Mouse (Mus musculus) spleen, adult 2 months (tissue): ENCODE data around the gene Gm10715.
"Not testable (repeated sequence)": the region's sequence is repeated elsewhere in the genome, so short reads cannot be mapped to it uniquely, and the experiment has no call there.

Source experiments
- CTCF ChIP-seq: fragments of 200-500 bp; IDR thresholded peaks from 2 replicates; pipeline ENCODE4 v1.5.1; 2011; ENCODE audit warnings: mild to moderate bottlenecking, inconsistent platforms; ENCODE audit not compliant: insufficient read depth, insufficient read length, insufficient replicate concordance; ENCODE audit errors: extremely low read depth
- POLR2A ChIP-seq: fragments of 200-500 bp; IDR thresholded peaks from 2 replicates; pipeline ENCODE4 v1.6.1; 2011; ENCODE audit warnings: low read depth, low read length, inconsistent platforms

DNA sequence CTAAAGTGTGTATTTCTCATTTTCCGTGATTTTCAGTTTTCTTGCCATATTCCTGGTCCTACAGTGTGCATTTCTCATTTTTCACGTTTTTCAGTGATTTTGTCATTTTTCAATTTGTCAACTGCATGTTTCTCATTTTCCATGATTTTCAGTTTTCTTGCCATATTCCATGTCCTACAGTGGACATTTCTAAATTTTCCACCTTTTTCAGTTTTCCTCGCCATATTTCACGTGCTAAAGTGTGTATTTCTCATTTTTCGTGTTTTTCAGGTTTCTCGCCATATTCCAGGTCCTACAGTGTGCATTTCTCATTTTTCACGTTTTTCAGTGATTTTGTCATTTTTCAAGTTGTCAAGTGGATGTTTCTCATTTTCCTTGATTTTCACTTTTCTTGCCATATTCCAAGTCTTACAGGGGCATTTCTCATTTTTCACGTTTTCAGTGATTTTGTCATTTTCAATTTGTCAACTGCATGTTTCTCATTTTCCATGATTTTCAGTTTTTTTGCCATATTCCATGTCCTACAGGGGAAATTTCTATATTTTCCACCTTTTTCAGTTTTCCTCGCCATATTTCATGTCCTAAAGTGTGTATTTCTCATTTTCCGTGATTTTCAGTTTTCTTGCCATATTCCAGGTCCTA, 5.9 kb upstream of the Gm10715 start:
- not testable (repeated sequence) for TF ChIP-seq CTCF, POLR2A
